Mouse (Mus musculus) hindbrain, embryonic 11.5 days (tissue): ENCODE data around the gene Arhgef2. TPM values are rescaled to one million over a fixed set of nuclear protein-coding genes. Genes with fewer than 3 reads are reported as not detected.

ENCODE experiments used
- ATAC-seq: fragments of 200-750 bp; cut with Nextera tagmentation; 2 replicates; pipeline ENCODE4 v1.8.0; 2017; ENCODE audit warnings: mild to moderate bottlenecking, moderate TSS enrichment, moderate library complexity; ENCODE audit not compliant: low FRiP score
- DNase-seq: peaks from one replicate; pipeline ENCODE4 v3.0.0-alpha.2; 2015; ENCODE audit warnings: low spot score
- H3K27ac ChIP-seq: fragments of 300-500 bp; sonication (generic); 2 replicates; pipeline ENCODE4 v1.5.1; 2014; ENCODE audit warnings: mild to moderate bottlenecking, low read depth, low read length
- H3K27me3 ChIP-seq: fragments of 300-500 bp; sonication (generic); 2 replicates; pipeline ENCODE4 v1.6.1; 2014; ENCODE audit warnings: mild to moderate bottlenecking, low read length, moderate library complexity, mixed read lengths; ENCODE audit not compliant: control insufficient read depth, insufficient read depth
- H3K36me3 ChIP-seq: fragments of 300-500 bp; sonication (generic); 2 replicates; pipeline ENCODE4 v1.6.1; 2014; ENCODE audit warnings: mild to moderate bottlenecking, low read length, moderate library complexity, mixed read lengths; ENCODE audit not compliant: control insufficient read depth, insufficient read depth
- H3K4me1 ChIP-seq: fragments of 300-500 bp; sonication (generic); replicated peaks from 2 replicates; pipeline ENCODE4 v1.6.1; 2014; ENCODE audit warnings: low read length, mixed read lengths; ENCODE audit not compliant: control insufficient read depth, insufficient read depth
- H3K4me2 ChIP-seq: fragments of 300-500 bp; sonication (generic); replicated peaks from 2 replicates; pipeline ENCODE4 v1.6.1; 2014; ENCODE audit warnings: mild to moderate bottlenecking, low read depth, low read length
- H3K4me3 ChIP-seq: fragments of 300-500 bp; sonication (generic); 2 replicates; pipeline ENCODE4 v1.5.1; 2014; ENCODE audit warnings: low read depth, low read length
- H3K9ac ChIP-seq: fragments of 300-500 bp; sonication (generic); 2 replicates; pipeline ENCODE4 v1.6.1; 2014; ENCODE audit warnings: low read depth, low read length
- H3K9me3 ChIP-seq: fragments of 300-500 bp; sonication (generic); 2 replicates; pipeline ENCODE4 v1.6.1; 2016; ENCODE audit warnings: low read length; ENCODE audit not compliant: control insufficient read depth
- WGBS: fragments of 180-500 bp; shearing (Covaris S2); extraction: QIAGEN DNeasy Blood & Tissue Kit; methylation state at CpG from one replicate; pipeline ENCODE4 v1.1.7; 2014; 5-methylcytosine and 5-hydroxymethylcytosine counted together
- polyA plus RNA-seq: library from polyadenylated mRNA; unstranded; fragments of >200 nt; fragmentation: Nextera tagmentation; extraction: Ambion mirVana; gene quantifications from 2 replicates; pipeline ENCODE4 v1.2.1, GENCODE M21; 2014

Arhgef2 gene
- polyA plus RNA-seq, 1 experiment from 2014 or later: 181 TPM

GRCm38 (mm10) chr3:88621537-88622112 is 15.9 kb downstream of the Arhgef2 start:
- peak; percentile 36; the same call in 1 of the 2 replicates for ATAC-seq
- Histone ChIP-seq H3K9ac (peak overlapping the region; percentile 99), H3K4me1 (peaks cover 16% of the 10 kb centered on the region), H3K4me3 (peak overlapping the region; percentile 89), H3K4me2 (peak overlapping the region; percentile 82), H3K36me3 (no peaks in the 10 kb centered on the region), H3K27ac (peak overlapping the region; percentile 88), H3K9me3 (no peaks in the 10 kb centered on the region), H3K27me3 (no peaks in the 10 kb centered on the region)
- DNase-seq: no peak
- 0% methylated on average over 33 of the region's 36 CpGs for WGBS

- DNase-seq (peak; percentile 61), ATAC-seq (no peak)
- H3K36me3 ChIP-seq: no peaks in the 10 kb centered on the region
- H3K9ac ChIP-seq: peak overlapping the region; percentile 99
- under 1% methylated on average over 24 of the region's 24 CpGs for WGBS
- H3K4me2 ChIP-seq: peak overlapping the region; percentile 82
- peak overlapping the region; percentile 88 for H3K27ac ChIP-seq
- peaks cover 16% of the 10 kb centered on the region for H3K4me1 ChIP-seq
- H3K4me3 ChIP-seq: peak overlapping the region; percentile 89
- no peaks in the 10 kb centered on the region for H3K27me3 ChIP-seq
- H3K9me3 ChIP-seq: no peaks in the 10 kb centered on the region
These were observed 16.6 kb downstream of the Arhgef2 start for GRCm38 (mm10) chr3:88622113-88622940.

- Histone ChIP-seq H3K9me3 (no peaks in the 10 kb centered on the region), H3K36me3 (no peaks in the 10 kb centered on the region), H3K27me3 (no peaks in the 10 kb centered on the region), H3K4me3 (peak overlapping the region; percentile 89), H3K27ac (peak overlapping the region; percentile 88), H3K4me1 (peaks cover 16% of the 10 kb centered on the region), H3K4me2 (peak overlapping the region; percentile 82), H3K9ac (peak overlapping the region; percentile 99)
- ATAC-seq: peak; percentile 12; the same call in 1 of the 2 replicates
- 0% methylated on average over 3 of the region's 6 CpGs for WGBS
- DNase-seq: no peak
These were observed 17.2 kb downstream of the Arhgef2 start for GRCm38 (mm10) chr3:88622941-88623345.

- ATAC-seq: no peak
- H3K4me1 ChIP-seq: peaks cover 16% of the 10 kb centered on the region
- DNase-seq: peak; percentile 56
These were observed 17.8 kb downstream of the Arhgef2 start for GRCm38 (mm10) chr3:88623346-88624135.

GRCm38 (mm10) chr3:88624324-88624723 is 18.6 kb downstream of the Arhgef2 start:
- Histone ChIP-seq H3K9me3 (no peaks in the 10 kb centered on the region), H3K4me3 (peak overlapping the region; percentile 89), H3K27me3 (no peaks in the 10 kb centered on the region), H3K27ac (peak overlapping the region; percentile 88), H3K4me2 (peak overlapping the region; percentile 82), H3K9ac (peak overlapping the region; percentile 99), H3K4me1 (peaks cover 16% of the 10 kb centered on the region), H3K36me3 (no peaks in the 10 kb centered on the region)
- WGBS: 29% methylated on average over 4 of the region's 4 CpGs
- DNase-seq (no peak), ATAC-seq (no peak)

More at GRCm38 (mm10) chr3:88623346-88624135, 17.8 kb downstream of the Arhgef2 start:
- Histone ChIP-seq H3K4me2 (peak overlapping the region; percentile 82), H3K36me3 (no peaks in the 10 kb centered on the region), H3K9ac (peak overlapping the region; percentile 99), H3K9me3 (no peaks in the 10 kb centered on the region), H3K27me3 (no peaks in the 10 kb centered on the region), H3K27ac (peak overlapping the region; percentile 88), H3K4me3 (peak overlapping the region; percentile 89)
- WGBS: 3% methylated on average over 15 of the region's 15 CpGs

- ATAC-seq: no peak
- 50% methylated on average over 2 of the region's 2 CpGs for WGBS
- Histone ChIP-seq H3K4me2 (peak overlapping the region; percentile 82), H3K4me1 (peaks cover 16% of the 10 kb centered on the region), H3K36me3 (peaks cover under 1% of the 10 kb centered on the region; the same call in 1 of the 2 replicates), H3K4me3 (peak overlapping the region; percentile 89), H3K9ac (peak overlapping the region; percentile 99), H3K27me3 (no peaks in the 10 kb centered on the region), H3K27ac (peak overlapping the region; percentile 88), H3K9me3 (no peaks in the 10 kb centered on the region)
- DNase-seq: no peak
These were observed 19.2 kb downstream of the Arhgef2 start for GRCm38 (mm10) chr3:88624951-88625350.

GRCm38 (mm10) chr3:88625531-88625930 is 19.8 kb downstream of the Arhgef2 start:
- 92% methylated on average over 7 of the region's 7 CpGs for WGBS
- H3K4me3 ChIP-seq: no peak overlapping the region
- no peak for ATAC-seq
- peaks cover 16% of the 10 kb centered on the region for H3K4me1 ChIP-seq
- H3K4me2 ChIP-seq: no peak overlapping the region
- no peaks in the 10 kb centered on the region for H3K27me3 ChIP-seq
- no peak overlapping the region; the same call in 1 of the 2 replicates for H3K27ac ChIP-seq
- peaks cover 4% of the 10 kb centered on the region; the same call in 1 of the 2 replicates for H3K36me3 ChIP-seq
- H3K9ac ChIP-seq: no peak overlapping the region
- DNase-seq: no peak
- H3K9me3 ChIP-seq: no peaks in the 10 kb centered on the region

- Histone ChIP-seq H3K27ac (no peak overlapping the region), H3K9me3 (no peaks in the 10 kb centered on the region), H3K36me3 (peaks cover 4% of the 10 kb centered on the region; the same call in 1 of the 2 replicates), H3K9ac (0 out of 2 replicates have a peak overlapping the region, but pooled peaks have one; percentile 31), H3K4me3 (no peak overlapping the region), H3K4me1 (peaks cover 16% of the 10 kb centered on the region), H3K4me2 (no peak overlapping the region; the same call in 1 of the 2 replicates), H3K27me3 (no peaks in the 10 kb centered on the region)
- no peak for ATAC-seq
- no peak for DNase-seq
- WGBS: 77% methylated on average over 7 of the region's 7 CpGs
These were observed 20.6 kb downstream of the Arhgef2 start for GRCm38 (mm10) chr3:88626316-88626715.
